Mouse (Mus musculus) neutrophil, adult 5-6 weeks (primary cell): ENCODE results near the gene Dtd2. TPM values are rescaled to one million over a fixed set of nuclear protein-coding genes. Genes with fewer than 3 reads are reported as not detected.

Experiments used
- total RNA-seq: library from RNA; stranded (forward); fragments of 200-1000 nt; gene quantifications from 2 replicates; pipeline ENCODE4 v1.2.3, GENCODE M21; 2017

Dtd2 gene
- total RNA-seq, 1 experiment from 2014 or later = 5.9 TPM

Other genes with a start within 250 kb of the Dtd2 start
- gene Hectd1, start 177.0 kb downstream of the Dtd2 start, total RNA-seq = 274 and 299 TPM in 2 replicates
- gene Heatr5a, start 35.2 kb downstream of the Dtd2 start, total RNA-seq = 24.2 and 28.9 TPM in 2 replicates
- gene Gpr33, start 21.6 kb upstream of the Dtd2 start, total RNA-seq = not detected in 2 replicates
- gene Nubpl, start 91.2 kb upstream of the Dtd2 start, total RNA-seq = 2.6 and 6.1 TPM in 2 replicates